Mouse (Mus musculus): ENCODE data around the gene Cabp4. TPM values are rescaled to one million over a fixed set of nuclear protein-coding genes. Genes with fewer than 3 reads are reported as not detected.

The Cabp4 gene
- polyA plus RNA-seq, 1 experiment from 2014 or later, result 0.19 TPM

GRCm38 (mm10) chr19:4094348-4094747, 49.5 kb downstream of the Cabp4 start:
- ATAC-seq, result no peak
- H3K36me3 ChIP-seq, result no peaks in the 10 kb centered on the region
- no peak overlapping the region for H3K4me2 ChIP-seq (replicated peaks)
- no peak overlapping the region for H3K27ac ChIP-seq
- H3K27me3 ChIP-seq, result peaks cover under 1% of the 10 kb centered on the region; the same call in 1 of the 2 replicates
- no peak overlapping the region for H3K4me3 ChIP-seq (replicated peaks)
- H3K4me1 ChIP-seq (replicated peaks), result peaks cover 28% of the 10 kb centered on the region
- 85% methylated on average over 3 of the region's 3 CpGs for WGBS
- no peak overlapping the region for H3K9ac ChIP-seq (replicated peaks)
- no peaks in the 10 kb centered on the region for H3K9me3 ChIP-seq

- Histone ChIP-seq H3K27ac (no peak overlapping the region), H3K4me3 (replicated peaks) (no peak overlapping the region), H3K9ac (replicated peaks) (no peak overlapping the region), H3K36me3 (no peaks in the 10 kb centered on the region), H3K4me1 (replicated peaks) (peaks cover 22% of the 10 kb centered on the region), H3K9me3 (no peaks in the 10 kb centered on the region), H3K4me2 (replicated peaks) (no peak overlapping the region), H3K27me3 (peaks cover 3% of the 10 kb centered on the region; the same call in 1 of the 2 replicates)
- ATAC-seq, result no peak
- WGBS, result 77% methylated on average over 7 of the region's 7 CpGs
Measured at GRCm38 (mm10) chr19:4093772-4094171, 50.1 kb downstream of the Cabp4 start.

- no peak for ATAC-seq
- Histone ChIP-seq H3K9ac (replicated peaks) (no peak overlapping the region), H3K4me2 (replicated peaks) (no peak overlapping the region), H3K27me3 (peaks cover 3% of the 10 kb centered on the region; the same call in 1 of the 2 replicates), H3K9me3 (no peaks in the 10 kb centered on the region), H3K4me3 (replicated peaks) (no peak overlapping the region), H3K36me3 (no peaks in the 10 kb centered on the region), H3K4me1 (replicated peaks) (peaks cover 12% of the 10 kb centered on the region), H3K27ac (no peak overlapping the region)
- 99% methylated on average over 3 of the region's 3 CpGs for WGBS
Measured at GRCm38 (mm10) chr19:4092750-4093149, 51.1 kb downstream of the Cabp4 start.

GRCm38 (mm10) chr19:4091383-4091782, 52.5 kb downstream of the Cabp4 start:
- no peak overlapping the region for H3K9ac ChIP-seq (replicated peaks)
- no peaks in the 10 kb centered on the region for H3K9me3 ChIP-seq
- H3K36me3 ChIP-seq, result no peaks in the 10 kb centered on the region
- no peak overlapping the region for H3K4me2 ChIP-seq (replicated peaks)
- WGBS, result 71% methylated on average over 2 of the region's 2 CpGs
- H3K4me3 ChIP-seq (replicated peaks), result no peak overlapping the region
- peaks cover 3% of the 10 kb centered on the region; the same call in 1 of the 2 replicates for H3K27me3 ChIP-seq
- no peak for ATAC-seq
- peaks cover 6% of the 10 kb centered on the region for H3K4me1 ChIP-seq (replicated peaks)
- no peak overlapping the region for H3K27ac ChIP-seq

- H3K27ac ChIP-seq, result no peak overlapping the region
- no peak overlapping the region for H3K4me2 ChIP-seq (replicated peaks)
- ATAC-seq, result no peak
- no peak overlapping the region for H3K4me3 ChIP-seq (replicated peaks)
- H3K9ac ChIP-seq (replicated peaks), result no peak overlapping the region
- 88% methylated on average over 3 of the region's 3 CpGs for WGBS
- H3K9me3 ChIP-seq, result no peaks in the 10 kb centered on the region
- no peaks in the 10 kb centered on the region for H3K36me3 ChIP-seq
- no peaks in the 10 kb centered on the region for H3K4me1 ChIP-seq (replicated peaks)
- H3K27me3 ChIP-seq, result peaks cover 3% of the 10 kb centered on the region; the same call in 1 of the 2 replicates
Measured at GRCm38 (mm10) chr19:4090446-4090845, 53.4 kb downstream of the Cabp4 start.

- Histone ChIP-seq H3K4me1 (replicated peaks) (no peaks in the 10 kb centered on the region), H3K36me3 (no peaks in the 10 kb centered on the region), H3K27me3 (peaks cover 7% of the 10 kb centered on the region; the same call in 1 of the 2 replicates), H3K27ac (no peak overlapping the region), H3K9ac (replicated peaks) (no peak overlapping the region), H3K4me3 (replicated peaks) (no peak overlapping the region), H3K9me3 (no peaks in the 10 kb centered on the region), H3K4me2 (replicated peaks) (no peak overlapping the region)
- 57% methylated on average over 6 of the region's 6 CpGs for WGBS
- no peak for ATAC-seq
Measured at GRCm38 (mm10) chr19:4089128-4089527, 54.7 kb downstream of the Cabp4 start.

GRCm38 (mm10) chr19:4088146-4088545, 55.7 kb downstream of the Cabp4 start:
- Histone ChIP-seq H3K27ac (no peak overlapping the region), H3K9me3 (no peaks in the 10 kb centered on the region), H3K4me1 (replicated peaks) (no peaks in the 10 kb centered on the region), H3K36me3 (no peaks in the 10 kb centered on the region), H3K4me3 (replicated peaks) (no peak overlapping the region), H3K27me3 (peaks cover 7% of the 10 kb centered on the region; the same call in 1 of the 2 replicates), H3K9ac (replicated peaks) (no peak overlapping the region), H3K4me2 (replicated peaks) (no peak overlapping the region)
- no peak for ATAC-seq
- 62% methylated on average over 5 of the region's 5 CpGs for WGBS

GRCm38 (mm10) chr19:4087090-4087489, 56.7 kb downstream of the Cabp4 start:
- WGBS, result 93% methylated on average over 5 of the region's 5 CpGs
- H3K36me3 ChIP-seq, result no peaks in the 10 kb centered on the region
- no peak overlapping the region for H3K9ac ChIP-seq (replicated peaks)
- H3K9me3 ChIP-seq, result no peaks in the 10 kb centered on the region
- H3K27ac ChIP-seq, result no peak overlapping the region
- H3K27me3 ChIP-seq, result peaks cover 7% of the 10 kb centered on the region; the same call in 1 of the 2 replicates
- no peak overlapping the region for H3K4me3 ChIP-seq (replicated peaks)
- no peak overlapping the region for H3K4me2 ChIP-seq (replicated peaks)
- no peaks in the 10 kb centered on the region for H3K4me1 ChIP-seq (replicated peaks)
- no peak for ATAC-seq

- H3K9ac ChIP-seq (replicated peaks), result no peak overlapping the region
- ATAC-seq, result no peak
- peaks cover 7% of the 10 kb centered on the region; the same call in 1 of the 2 replicates for H3K27me3 ChIP-seq
- no peaks in the 10 kb centered on the region for H3K4me1 ChIP-seq (replicated peaks)
- WGBS, result 93% methylated on average over 15 of the region's 15 CpGs
- H3K4me3 ChIP-seq (replicated peaks), result no peak overlapping the region
- H3K27ac ChIP-seq, result no peak overlapping the region
- H3K4me2 ChIP-seq (replicated peaks), result no peak overlapping the region
- H3K9me3 ChIP-seq, result no peaks in the 10 kb centered on the region
- no peaks in the 10 kb centered on the region for H3K36me3 ChIP-seq
Measured at GRCm38 (mm10) chr19:4086156-4086555, 57.7 kb downstream of the Cabp4 start.

Other genes with a start within 250 kb of the Cabp4 start
- gene Tcirg1, start 236.9 kb downstream of the Cabp4 start, polyA plus RNA-seq (2015; fragmentation: Nextera tagmentation; extraction: Ambion mirVana), result 7.4 and 10.9 TPM in 2 replicates
- 232 TPM in 2 replicates for gene Ndufs8, start 231.3 kb downstream of the Cabp4 start, polyA plus RNA-seq (2015; fragmentation: Nextera tagmentation; extraction: Ambion mirVana)
- 0.80 and 1.1 TPM in 2 replicates for gene Aldh3b1, start 214.2 kb downstream of the Cabp4 start, polyA plus RNA-seq (2015; fragmentation: Nextera tagmentation; extraction: Ambion mirVana)
- 5.6 and 8.1 TPM in 2 replicates for gene Unc93b1, start 208.8 kb downstream of the Cabp4 start, polyA plus RNA-seq (2015; fragmentation: Nextera tagmentation; extraction: Ambion mirVana)
- not detected in 2 replicates for gene Aldh3b3, start 185.4 kb downstream of the Cabp4 start, polyA plus RNA-seq (2015; fragmentation: Nextera tagmentation; extraction: Ambion mirVana)
- 0.09 and 0.18 TPM in 2 replicates for gene Aldh3b2, start 171.7 kb downstream of the Cabp4 start, polyA plus RNA-seq (2015; fragmentation: Nextera tagmentation; extraction: Ambion mirVana)
- gene Acy3, start 157.5 kb downstream of the Cabp4 start, polyA plus RNA-seq (2015; fragmentation: Nextera tagmentation; extraction: Ambion mirVana), result 1.2 and 1.5 TPM in 2 replicates
- gene Tbx10, start 151.3 kb downstream of the Cabp4 start, polyA plus RNA-seq (2015; fragmentation: Nextera tagmentation; extraction: Ambion mirVana), result not detected in 2 replicates
- 25.2 and 26.4 TPM in 2 replicates for gene Nudt8, start 143.5 kb downstream of the Cabp4 start, polyA plus RNA-seq (2015; fragmentation: Nextera tagmentation; extraction: Ambion mirVana)
- gene Gm49405, start 143.4 kb downstream of the Cabp4 start, polyA plus RNA-seq (2015; fragmentation: Nextera tagmentation; extraction: Ambion mirVana), result 4.9 and 5.5 TPM in 2 replicates
- 5.1 and 7.8 TPM in 2 replicates for gene Doc2g, start 140.7 kb downstream of the Cabp4 start, polyA plus RNA-seq (2015; fragmentation: Nextera tagmentation; extraction: Ambion mirVana)
- 203 and 210 TPM in 2 replicates for gene Ndufv1, start 131.2 kb downstream of the Cabp4 start, polyA plus RNA-seq (2015; fragmentation: Nextera tagmentation; extraction: Ambion mirVana)
- 372 and 375 TPM in 2 replicates for gene Gstp1, start 106.0 kb downstream of the Cabp4 start, polyA plus RNA-seq (2015; fragmentation: Nextera tagmentation; extraction: Ambion mirVana)
- 1.3 and 3.9 TPM in 2 replicates for gene Gstp2, start 98.0 kb downstream of the Cabp4 start, polyA plus RNA-seq (2015; fragmentation: Nextera tagmentation; extraction: Ambion mirVana)
- not detected in 2 replicates for gene Gstp3, start 84.5 kb downstream of the Cabp4 start, polyA plus RNA-seq (2015; fragmentation: Nextera tagmentation; extraction: Ambion mirVana)
- not detected in 2 replicates for gene Cabp2, start 62.5 kb downstream of the Cabp4 start, polyA plus RNA-seq (2015; fragmentation: Nextera tagmentation; extraction: Ambion mirVana)
- 78.7 and 82.1 TPM in 2 replicates for gene Cdk2ap2, start 46.9 kb downstream of the Cabp4 start, polyA plus RNA-seq (2015; fragmentation: Nextera tagmentation; extraction: Ambion mirVana)
- gene Pitpnm1, start 44.0 kb downstream of the Cabp4 start, polyA plus RNA-seq (2015; fragmentation: Nextera tagmentation; extraction: Ambion mirVana), result 45.0 and 45.9 TPM in 2 replicates
- gene Aip, start 18.2 kb downstream of the Cabp4 start, polyA plus RNA-seq (2015; fragmentation: Nextera tagmentation; extraction: Ambion mirVana), result 79.8 and 80.9 TPM in 2 replicates
- 0.05 and 0.08 TPM in 2 replicates for gene Gpr152, start 4.2 kb downstream of the Cabp4 start, polyA plus RNA-seq (2015; fragmentation: Nextera tagmentation; extraction: Ambion mirVana)
- 121 and 127 TPM in 2 replicates for gene Coro1b, start 4.6 kb upstream of the Cabp4 start, polyA plus RNA-seq (2015; fragmentation: Nextera tagmentation; extraction: Ambion mirVana)
- 0.24 and 0.50 TPM in 2 replicates for gene Ptprcap, start 9.6 kb upstream of the Cabp4 start, polyA plus RNA-seq (2015; fragmentation: Nextera tagmentation; extraction: Ambion mirVana)
- 60.5 and 62.9 TPM in 2 replicates for gene Rps6kb2, start 19.3 kb upstream of the Cabp4 start, polyA plus RNA-seq (2015; fragmentation: Nextera tagmentation; extraction: Ambion mirVana)
- 4.2 and 4.8 TPM in 2 replicates for gene Carns1, start 31.4 kb upstream of the Cabp4 start, polyA plus RNA-seq (2015; fragmentation: Nextera tagmentation; extraction: Ambion mirVana)
- gene Tbc1d10c, start 47.3 kb upstream of the Cabp4 start, polyA plus RNA-seq (2015; fragmentation: Nextera tagmentation; extraction: Ambion mirVana), result 0.78 and 0.93 TPM in 2 replicates
- 636 and 651 TPM in 2 replicates for gene Ppp1ca, start 48.0 kb upstream of the Cabp4 start, polyA plus RNA-seq (2015; fragmentation: Nextera tagmentation; extraction: Ambion mirVana)
- gene Rad9a, start 57.6 kb upstream of the Cabp4 start, polyA plus RNA-seq (2015; fragmentation: Nextera tagmentation; extraction: Ambion mirVana), result 24.9 and 26.3 TPM in 2 replicates
- gene Clcf1, start 70.2 kb upstream of the Cabp4 start, polyA plus RNA-seq (2015; fragmentation: Nextera tagmentation; extraction: Ambion mirVana), result 0.64 and 0.70 TPM in 2 replicates
- gene AC109138.7, start 70.3 kb upstream of the Cabp4 start, polyA plus RNA-seq (2015; fragmentation: Nextera tagmentation; extraction: Ambion mirVana), result not detected in 2 replicates
- gene Pold4, start 87.9 kb upstream of the Cabp4 start, polyA plus RNA-seq (2015; fragmentation: Nextera tagmentation; extraction: Ambion mirVana), result 14.5 and 15.3 TPM in 2 replicates
- 6.0 and 8.7 TPM in 2 replicates for gene Ssh3, start 125.1 kb upstream of the Cabp4 start, polyA plus RNA-seq (2015; fragmentation: Nextera tagmentation; extraction: Ambion mirVana)
- gene Ankrd13d, start 139.1 kb upstream of the Cabp4 start, polyA plus RNA-seq (2015; fragmentation: Nextera tagmentation; extraction: Ambion mirVana), result 23.4 and 27.8 TPM in 2 replicates
- gene Grk2, start 162.2 kb upstream of the Cabp4 start, polyA plus RNA-seq (2015; fragmentation: Nextera tagmentation; extraction: Ambion mirVana), result 18.0 and 20.9 TPM in 2 replicates